Mouse (Mus musculus): ENCODE results near the gene Rpa3.

Rpa3 gene

DNA sequence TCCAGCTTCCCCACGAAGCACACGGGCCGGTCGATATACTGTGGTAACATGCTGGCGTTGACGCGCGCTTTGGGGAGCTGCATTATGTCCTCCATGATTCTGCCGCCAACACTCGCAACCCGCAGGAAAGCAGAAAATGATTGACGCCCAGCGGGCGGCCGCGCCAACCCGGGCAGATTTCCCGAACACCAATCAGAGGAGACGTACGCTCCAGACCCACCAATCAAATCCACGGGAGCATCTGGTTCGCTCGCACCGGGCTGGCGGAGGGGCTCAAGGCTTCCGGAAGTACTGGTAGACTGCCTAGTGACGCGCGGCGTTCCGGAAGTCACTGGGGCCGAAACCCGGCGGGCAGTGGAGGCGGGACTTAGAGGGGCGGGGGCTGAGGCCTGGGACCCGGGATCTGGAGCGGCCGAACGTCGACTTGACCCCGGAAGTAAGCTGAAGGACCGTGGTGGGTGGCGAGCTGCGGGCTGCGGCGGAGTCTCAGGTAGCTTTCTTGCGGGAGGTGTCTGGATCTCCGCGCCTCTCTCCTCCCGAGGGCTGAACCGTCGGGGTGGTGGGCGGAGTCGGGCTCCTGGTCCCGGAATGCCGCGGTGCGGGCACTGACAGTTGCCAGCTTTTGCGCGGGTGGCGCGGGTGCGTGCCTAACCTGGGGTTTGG, at the start of gene Rpa3, which contains the start of the genes Umad1 and Gm45062:
TSS of gene Rpa3 (minus strand) at position 170 of the 663 bp plus-strand sequence.
TSS of gene Umad1 (plus strand) at position 285 of the 663 bp plus-strand sequence.
TSS of gene Gm45062 (plus strand) at position 447 of the 663 bp plus-strand sequence.
- peak; percentile 92 to 93 for DNase-seq

DNA sequence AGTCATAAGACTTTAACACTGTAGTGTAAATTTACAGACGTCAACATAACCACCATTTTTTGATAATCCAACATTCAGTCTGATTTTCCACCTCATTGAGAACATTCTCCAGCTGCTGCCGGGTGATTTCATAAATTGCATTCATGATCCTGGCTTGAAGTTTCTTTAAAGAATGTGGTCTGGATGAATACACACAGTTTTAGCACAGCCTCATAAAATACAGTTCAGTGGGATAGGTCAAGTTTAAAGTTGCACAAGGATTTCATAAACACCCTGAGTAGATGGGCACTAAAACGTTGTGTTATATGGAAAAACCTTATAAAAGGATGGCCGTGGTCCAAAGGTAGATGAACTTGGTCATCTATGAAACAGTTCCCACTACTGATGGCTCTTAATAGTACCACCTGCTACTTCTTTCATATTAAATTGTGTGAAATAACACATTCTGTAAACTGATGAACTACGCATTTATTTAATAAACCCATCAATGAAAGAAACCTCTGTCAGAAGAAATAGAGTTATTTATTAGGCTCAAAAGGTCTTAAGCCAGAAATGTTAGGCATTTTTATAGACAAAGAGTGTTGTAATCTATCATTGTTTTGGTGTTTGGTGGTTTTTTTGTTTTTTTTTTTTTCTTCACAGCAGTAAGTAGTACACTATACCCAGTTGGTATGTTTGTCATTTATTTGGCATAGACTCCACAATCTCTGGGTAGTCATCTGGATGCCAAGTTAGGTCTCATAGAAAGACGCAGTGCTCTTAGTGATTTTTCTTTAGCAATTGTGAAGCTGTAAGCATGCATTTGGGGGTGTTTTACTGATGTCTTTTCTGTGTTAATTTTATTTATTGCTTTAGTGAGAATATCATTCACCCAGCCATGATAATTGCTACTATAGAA, 49.2 kb upstream of the Rpa3 start:
- DNase-seq: no peak

DNA sequence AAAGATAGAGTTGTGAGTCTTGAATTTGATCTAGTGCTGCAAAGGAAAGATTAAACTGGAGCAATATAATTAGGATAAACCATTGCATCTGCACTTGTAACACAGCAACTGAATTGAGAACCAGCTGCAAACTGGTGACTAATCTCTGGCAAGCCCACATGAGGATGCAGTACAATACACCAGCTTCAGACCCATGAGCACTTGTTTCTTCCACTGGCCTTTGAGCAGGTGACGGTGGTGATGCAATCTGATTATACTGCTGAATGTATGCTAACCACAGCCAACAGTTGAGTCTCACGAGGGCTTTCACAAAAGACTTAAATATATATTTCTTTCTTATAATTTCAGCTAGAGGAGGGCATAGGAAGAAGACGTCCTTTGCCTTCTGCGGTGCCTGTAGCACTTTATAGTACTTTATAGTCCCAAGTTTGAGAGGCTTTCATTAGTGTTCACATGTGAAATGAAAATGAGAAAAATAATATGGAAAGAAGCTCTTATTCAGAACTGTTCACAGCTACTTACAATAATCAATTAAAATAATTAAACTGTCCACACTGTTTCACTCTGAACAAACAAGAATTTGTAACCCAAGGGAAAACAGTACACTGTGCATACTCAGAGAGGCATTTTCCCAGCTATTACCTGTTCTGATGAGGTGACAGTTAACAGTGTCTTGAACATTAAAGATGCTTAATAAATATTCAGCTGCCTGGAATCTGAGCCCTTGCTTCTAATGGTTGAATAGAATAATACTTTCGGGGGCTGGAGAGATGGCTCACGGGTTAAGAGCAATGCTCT, 40.3 kb upstream of the Rpa3 start:
- DNase-seq: no peak

DNA sequence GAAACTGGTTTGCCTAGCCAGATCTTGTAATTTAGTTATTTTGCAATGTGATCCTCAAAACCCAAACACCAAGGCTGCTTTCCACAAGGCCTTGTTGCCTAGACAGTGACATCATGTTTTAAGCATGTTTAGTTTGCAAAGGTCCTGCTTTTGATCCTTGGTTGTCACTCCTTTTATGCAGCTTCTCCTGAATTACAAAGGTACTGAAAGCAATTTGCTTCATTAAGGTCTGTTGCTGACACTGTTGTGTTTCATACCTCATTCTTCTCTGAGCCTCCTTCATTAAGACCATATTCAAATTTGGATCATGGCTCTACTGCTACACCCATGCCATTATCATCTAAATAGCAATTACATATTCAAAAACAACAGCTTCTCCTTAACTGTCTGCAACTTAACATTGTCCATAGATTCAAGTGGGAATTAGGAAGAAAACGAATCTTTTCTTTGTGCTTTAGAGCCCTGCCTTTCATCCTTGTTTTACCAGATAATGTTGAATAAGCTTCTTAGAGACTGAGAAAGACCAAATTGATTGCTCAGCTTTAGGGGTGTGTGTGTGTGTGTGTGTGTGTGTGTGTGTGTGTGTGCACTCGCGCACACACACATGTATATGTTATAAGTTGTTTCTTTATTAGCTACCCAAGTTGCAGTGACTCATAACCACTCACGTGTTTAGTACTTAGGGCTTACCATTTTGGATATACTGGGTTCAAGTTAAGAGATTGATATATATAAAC, 35.2 kb upstream of the Rpa3 start:
- no peak for DNase-seq

DNA sequence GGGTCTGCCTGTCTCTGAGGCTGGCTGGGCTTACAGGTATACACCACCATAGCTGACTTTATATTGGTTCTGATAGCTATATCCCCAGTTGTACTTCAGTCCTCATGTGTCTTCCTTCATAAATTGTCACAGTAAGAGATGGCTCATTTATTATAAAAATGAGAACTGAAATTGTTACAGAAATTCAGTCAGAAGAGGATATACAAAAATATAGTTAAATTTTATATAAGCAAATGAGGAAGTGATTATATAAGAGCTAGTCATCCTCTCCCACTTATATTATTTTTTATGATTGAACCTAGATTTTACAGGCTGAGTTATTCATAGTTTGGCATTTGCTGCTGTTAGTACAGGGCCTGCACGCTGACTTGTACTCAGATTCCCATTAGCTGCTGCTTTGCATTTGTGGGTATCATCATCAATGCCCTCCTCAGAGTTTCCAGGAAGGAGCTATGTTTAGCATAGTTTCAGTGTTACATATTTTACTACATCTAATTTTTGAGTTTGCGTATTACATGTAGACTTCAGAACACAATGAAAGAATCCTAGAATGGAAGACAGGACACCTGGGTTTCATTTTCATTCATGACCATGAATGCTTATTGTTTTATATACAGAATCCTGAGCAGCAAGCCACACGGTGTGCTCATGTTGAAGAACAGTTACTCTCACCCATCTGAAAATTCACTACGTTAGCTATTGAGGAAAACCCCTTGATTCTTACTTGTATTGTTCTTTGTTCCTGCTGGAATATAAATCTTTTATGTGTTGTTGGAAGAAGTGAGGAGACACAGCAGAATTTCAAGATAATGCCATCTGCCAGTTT, 30.0 kb upstream of the Rpa3 start:
- DNase-seq: peak in 1 of 2 experiments; percentile 13

DNA sequence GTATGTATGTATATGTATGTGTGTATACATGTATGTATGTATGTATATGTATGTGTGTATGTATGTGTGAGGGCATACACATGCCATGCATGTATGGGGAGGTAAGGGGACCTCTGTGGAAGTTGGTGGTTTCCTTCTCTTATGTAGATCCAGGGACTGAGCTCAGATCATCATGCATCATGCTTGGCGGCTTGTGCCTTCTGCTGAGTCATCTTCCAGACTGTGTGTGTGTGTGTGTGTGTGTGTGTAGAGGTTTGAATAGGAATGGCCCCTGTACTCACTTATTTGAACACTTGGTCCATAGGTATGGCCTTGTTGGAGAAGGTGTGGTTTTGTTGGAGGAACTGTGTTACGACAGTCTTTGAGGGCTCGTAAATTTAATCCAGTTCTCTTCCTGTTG, 27.2 kb upstream of the Rpa3 start:
- DNase-seq: no peak

DNA sequence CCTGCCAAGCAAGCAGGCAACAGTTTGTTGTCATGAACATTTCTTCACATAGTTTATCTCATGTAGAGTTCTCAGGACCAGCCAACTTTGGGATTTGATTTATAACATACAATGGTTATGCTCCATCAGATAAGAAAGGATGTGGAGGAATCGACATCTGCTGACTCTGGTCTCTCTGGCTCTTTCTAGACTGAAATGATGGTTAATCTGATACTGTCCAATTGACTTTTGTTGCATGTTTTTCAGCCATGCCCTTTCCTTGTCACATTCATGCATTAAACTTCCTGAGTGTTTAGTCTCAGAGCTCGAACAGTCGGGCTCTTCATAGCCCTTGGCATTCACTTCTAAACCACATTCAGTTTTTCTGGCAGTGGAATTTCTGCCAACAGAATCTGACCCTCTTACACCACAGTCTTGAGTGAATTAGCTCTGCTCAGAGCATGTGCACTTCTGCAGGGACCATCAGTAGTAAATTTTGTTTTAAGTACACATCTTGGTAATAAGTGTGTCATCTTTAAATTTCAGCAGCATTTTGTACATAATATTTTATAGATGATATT, 26.5 kb upstream of the Rpa3 start:
- DNase-seq: no peak

DNA sequence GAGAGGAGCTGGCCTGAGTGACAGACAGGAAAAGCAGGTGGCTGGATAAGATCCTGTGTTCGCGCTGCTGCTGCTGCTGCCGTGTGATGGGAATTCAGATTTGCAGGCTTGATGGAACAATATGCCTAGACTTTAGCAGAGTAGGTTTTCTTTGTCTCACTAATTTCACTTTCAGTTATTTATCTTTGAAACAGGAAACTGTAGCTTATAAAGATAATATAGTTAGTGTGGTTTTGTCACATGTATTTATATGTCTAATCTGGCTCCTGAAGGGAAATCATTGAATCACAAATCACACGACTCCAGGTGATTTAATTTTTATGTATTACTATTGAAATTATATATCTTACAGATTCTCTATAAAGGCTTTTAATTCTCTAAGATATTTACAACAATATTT, 24.3 kb upstream of the Rpa3 start:
- DNase-seq: no peak

DNA sequence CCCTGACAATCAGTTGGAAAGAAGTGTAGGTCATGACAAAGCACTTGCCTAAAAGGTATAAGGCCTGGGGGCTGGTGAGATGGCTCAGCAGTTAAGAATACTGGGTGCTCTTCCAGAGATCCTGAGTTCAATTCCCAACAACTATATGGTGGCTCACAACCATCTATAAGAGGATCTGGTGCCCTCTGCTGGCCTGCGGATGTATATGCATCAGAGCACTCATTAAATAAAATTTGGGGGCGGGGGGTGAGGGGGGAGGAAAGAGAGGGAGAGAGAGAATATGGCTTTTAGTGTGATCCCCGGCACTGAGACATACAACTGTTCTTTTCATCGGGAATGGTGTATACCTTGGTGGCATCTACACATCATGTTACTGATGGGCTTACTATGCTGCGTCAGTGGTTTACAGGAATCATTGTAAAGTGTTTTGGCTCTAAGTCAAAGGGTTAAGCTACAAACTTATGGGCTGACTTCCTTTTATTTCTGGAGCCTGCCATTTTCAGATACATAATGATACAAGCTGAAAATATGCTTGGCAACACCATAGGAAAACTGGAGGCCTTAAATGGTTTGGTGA, 19.5 kb upstream of the Rpa3 start:
- peak in 1 of 2 experiments; percentile 26 for DNase-seq

DNA sequence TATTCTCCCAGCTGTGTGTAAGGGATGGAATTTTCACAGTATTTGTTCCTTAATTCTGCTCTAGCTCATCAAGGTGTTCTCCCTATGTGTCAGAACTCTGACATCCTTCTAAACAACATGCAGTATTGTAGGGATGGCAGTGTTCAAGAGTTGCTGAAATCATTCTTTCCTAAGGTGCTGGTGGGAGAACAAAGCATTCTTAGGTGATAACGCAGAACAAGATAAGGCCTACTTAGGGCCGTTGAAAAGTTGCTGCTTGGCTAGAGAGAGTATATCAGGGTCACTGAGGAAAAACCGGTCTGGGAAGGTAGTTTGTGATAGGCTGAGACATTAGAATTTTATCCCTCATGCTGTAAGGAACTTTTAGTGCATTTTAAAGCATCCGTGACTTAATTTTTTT, 17.5 kb upstream of the Rpa3 start:
- no peak for DNase-seq

DNA sequence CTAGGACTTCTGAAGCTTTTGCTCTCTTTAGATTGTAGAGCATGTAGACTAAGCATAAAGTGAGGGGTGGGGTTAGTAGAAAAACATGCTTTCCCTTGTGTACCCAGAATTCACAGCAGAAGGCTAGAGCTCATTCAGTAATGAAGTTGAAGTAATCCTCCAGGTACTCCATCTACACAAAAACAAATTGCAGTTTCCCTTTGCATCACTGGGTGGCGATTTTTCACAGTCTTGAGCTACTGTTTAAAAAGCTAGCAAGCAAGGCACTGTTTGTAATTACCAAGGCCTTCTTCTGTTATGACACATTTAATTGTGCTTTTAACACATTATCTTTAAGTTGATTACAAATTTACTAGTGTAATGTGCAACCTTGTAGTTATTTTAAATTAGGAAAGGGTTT, 16.1 kb upstream of the Rpa3 start:
- peak; percentile 10 to 69 for DNase-seq

DNA sequence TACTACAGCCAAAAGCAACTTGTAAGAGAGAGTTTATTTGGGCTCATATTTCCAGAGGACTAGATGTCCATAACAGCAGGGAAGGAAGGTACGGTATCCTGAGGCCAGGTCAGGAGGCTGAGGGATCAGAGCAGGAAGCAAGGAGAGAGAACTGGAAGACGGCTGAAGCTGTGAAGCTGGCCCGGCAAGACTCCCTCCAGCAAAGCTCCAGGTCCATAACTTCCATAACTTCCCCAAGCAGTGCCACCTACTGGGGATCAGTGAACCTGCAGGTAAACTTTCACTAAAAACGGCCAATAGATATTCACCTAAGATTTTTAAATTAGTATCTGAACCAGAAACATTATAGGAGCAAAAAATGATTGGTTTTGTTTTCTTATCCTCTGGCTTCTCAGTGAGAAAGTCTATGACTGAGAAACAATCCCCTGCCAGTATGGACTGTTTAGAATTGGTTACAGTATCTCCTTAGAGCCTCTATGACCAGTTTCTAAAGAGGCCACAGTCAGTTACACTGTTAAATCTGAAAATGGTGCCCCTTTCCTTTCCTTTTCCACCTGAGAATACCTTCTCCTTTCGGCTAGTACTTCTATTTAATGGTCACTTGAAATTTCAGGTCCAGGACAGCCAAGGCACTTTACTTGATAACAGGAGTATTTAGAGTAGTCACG, 15.5 kb upstream of the Rpa3 start:
- DNase-seq: peak in 1 of 2 experiments; percentile 50

DNA sequence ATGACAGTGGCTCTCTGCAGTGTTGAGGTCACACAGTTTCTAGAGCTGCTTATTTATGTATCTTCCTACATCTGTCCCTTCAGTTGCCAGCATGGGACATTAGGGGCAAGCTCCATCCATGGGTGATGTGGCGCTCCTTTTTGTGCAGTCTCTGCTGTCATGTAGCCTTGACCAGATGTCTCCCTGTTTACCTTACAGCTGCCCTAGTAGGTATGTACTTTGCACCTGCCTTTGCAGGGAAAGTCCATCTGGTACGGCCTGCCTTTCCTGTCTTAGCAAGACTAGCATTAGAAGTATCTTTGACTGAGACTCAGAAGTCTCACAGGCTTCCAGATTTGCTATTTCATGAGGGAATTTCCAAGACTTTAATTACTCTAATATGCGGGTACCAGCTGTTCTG, 12.1 kb upstream of the Rpa3 start:
- DNase-seq: no peak

DNA sequence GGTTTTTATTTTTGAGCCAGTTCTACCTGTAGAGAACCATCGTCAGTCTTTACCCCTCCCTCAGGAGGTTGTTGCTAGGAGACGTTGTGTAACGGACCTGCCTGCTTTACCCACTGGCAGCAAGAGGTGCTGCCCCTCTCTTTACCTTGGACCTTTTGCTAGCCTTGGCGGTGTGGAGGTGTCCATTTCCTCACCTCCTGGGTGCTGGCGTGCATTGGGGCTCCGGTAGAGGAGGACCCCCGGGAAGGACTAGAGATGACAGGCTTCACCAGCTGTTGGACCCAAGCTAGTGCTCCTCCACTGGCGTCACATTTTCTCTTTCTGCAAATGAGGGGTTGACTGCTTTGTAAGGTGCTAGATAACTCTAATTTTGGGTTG, 683 bp upstream of the Rpa3 start:
- DNase-seq: no peak

DNA sequence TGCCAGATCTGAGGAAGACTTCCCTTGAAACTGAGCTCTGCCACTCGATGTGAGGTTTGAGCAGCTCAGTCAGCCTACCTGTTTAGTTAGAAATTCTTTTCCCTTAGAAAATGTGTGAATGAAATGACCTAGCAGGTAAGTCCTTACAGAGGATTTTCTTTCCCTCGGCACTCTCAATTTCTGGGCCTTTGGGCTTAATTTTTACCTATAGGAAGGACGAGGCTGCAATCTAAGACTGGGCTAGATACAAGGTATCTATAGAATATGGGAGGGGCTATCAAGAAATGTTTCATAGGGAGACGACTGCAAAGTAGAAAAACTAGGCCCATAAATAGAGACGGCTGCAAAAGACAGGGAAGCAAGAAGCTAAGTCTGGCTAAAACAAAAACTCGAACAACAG, 657 bp downstream of the Rpa3 start:
- no peak for DNase-seq

DNA sequence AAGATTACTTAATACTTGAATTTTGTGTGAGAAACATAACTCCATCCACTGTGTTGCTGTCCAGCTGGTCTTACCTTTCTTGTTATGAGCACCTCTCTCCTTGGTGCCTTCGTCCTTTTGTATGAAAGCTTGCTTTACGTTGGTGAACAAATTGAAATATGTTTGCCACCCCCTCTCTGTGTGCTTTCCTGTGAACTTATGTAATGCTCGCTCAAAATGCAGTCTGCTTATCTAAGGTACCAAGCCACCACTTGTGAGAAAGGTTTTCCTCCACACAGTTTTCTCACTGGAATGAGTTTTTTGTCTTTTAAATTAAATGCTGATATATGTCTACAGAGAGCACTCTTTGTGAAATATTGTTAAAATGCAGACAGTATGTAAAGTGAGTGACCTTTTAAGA, 30.4 kb downstream of the Rpa3 start:
- no peak for DNase-seq

DNA sequence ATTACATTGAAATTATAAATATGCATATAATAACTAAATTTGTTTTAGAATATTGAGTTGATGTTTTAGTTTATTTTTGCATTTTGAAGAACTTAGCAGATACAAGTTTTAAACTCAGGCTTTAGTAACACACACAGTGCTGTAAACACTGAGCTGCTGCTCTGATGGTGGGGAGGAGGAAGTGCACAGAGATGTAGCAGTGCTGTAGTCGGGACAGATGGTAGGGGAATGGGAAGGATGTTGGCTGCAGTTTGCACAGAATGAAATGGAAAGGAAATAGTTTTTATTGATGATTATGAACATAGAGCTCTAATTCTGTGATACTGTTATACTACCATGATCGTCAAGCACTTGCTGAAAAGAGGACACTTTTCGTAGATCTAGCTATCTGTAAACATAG, 31.9 kb downstream of the Rpa3 start:
- DNase-seq: no peak

DNA sequence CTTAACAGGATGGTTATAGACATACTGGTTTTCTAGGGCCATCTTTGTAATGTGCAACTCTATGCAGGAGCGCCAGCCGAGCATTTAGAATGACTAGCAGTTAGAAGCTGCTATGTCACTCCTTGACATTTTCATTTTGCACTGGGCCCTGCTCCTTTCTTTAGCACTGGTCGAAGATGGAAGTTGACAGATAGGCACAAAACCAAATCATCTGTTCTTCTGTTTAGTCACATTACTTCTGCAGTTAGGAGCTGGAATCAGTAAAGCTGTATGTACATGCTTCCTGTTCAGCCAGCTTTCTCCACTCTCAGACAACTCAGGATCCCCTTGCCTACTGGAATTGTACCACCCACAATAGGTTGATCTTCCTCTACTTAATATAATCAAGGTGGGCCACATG, 48.3 kb downstream of the Rpa3 start:
- no peak for DNase-seq

DNA sequence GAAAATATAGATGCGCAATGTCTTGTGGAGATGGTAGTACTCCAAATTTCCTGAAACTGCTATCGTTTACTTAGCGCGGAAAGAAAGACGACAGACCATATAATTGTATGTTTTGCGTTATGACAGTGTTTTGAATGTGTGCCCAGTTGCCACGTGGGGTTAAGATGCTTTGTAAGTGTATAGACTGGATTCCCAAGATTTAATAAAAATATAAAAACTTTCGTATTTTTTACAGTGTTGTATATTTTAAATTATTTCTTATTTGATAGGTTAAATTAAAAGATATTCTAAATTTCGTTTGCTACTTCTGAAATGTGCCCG, 49.1 kb downstream of the Rpa3 start:
- no peak for DNase-seq

DNA sequence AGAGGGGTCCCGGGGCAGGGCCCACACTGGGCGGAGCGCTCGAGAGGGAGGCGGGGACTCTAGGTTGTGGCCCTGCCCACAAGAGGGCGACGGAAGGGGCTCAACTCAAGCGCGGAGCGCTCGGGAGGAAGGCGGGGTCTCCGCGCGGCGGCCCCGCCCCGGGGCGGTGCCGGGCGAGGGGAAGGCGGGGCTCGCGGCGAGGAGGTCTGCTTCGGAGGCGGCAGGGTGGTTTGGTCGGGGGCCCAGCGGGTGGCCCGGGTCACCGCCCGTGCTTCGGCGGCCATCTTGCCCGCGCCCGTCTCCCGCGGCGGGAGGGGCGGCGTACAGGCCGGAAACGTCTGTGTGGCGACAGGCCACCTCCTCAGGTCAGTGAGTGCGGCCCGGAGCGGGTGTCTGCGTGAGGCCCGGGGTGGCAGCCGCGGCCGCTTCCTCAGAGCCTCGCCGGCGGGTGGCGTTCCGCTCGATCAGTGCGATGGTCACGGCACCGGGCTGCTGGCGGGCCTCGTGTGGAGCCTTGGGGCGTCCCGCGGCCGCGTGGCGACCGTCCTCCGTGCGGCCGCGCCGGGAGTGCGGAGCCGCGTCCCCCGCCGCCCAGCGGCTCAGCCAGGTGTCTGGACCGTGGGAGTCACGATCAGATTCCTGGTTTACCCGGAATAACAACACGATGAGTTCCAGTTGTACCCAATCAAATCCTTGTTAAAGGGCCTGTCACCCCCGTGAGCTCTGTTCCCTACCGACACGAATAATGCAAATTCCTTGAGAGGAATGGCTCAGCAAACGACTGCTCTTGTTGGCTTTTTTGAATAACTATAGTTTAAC, 49.7 kb downstream of the Rpa3 start, which contains the start of gene Mios:
TSS of gene Mios (plus strand) at position 176 of the 819 bp plus-strand sequence.
- peak; percentile 80 to 86 for DNase-seq
